Mouse (Mus musculus) yolk sac, embryonic 10.5 days (tissue): Measurements from ENCODE around the gene Usp3.

Experiments
- DNase-seq: peaks from one replicate; pipeline ENCODE4 v3.0.0-alpha.2; 2017; ENCODE audit warnings: low spot score

The Usp3 gene

GRCm38 (mm10) chr9:66508890-66509399 is 84.0 kb downstream of the Usp3 start:
- DNase-seq: no peak

GRCm38 (mm10) chr9:66507684-66508083 is 85.3 kb downstream of the Usp3 start:
- DNase-seq: no peak

- DNase-seq: no peak
Observed at GRCm38 (mm10) chr9:66506424-66506823, 86.5 kb downstream of the Usp3 start.

- no peak for DNase-seq
Observed at GRCm38 (mm10) chr9:66506011-66506410, 86.9 kb downstream of the Usp3 start.

- DNase-seq: no peak
Observed at GRCm38 (mm10) chr9:66505141-66505917, 87.6 kb downstream of the Usp3 start.

- no peak for DNase-seq
Observed at GRCm38 (mm10) chr9:66504518-66504917, 88.4 kb downstream of the Usp3 start.

GRCm38 (mm10) chr9:66503879-66504411 is 89.0 kb downstream of the Usp3 start:
- DNase-seq: no peak

- DNase-seq: no peak
Observed at GRCm38 (mm10) chr9:66501248-66501647, 91.7 kb downstream of the Usp3 start.

GRCm38 (mm10) chr9:66493992-66494391 is 99.0 kb downstream of the Usp3 start:
- no peak for DNase-seq

- no peak for DNase-seq
Observed at GRCm38 (mm10) chr9:66492361-66492760, 100.6 kb downstream of the Usp3 start.

GRCm38 (mm10) chr9:66488786-66489185 is 104.2 kb downstream of the Usp3 start:
- DNase-seq: no peak

- no peak for DNase-seq
Observed at GRCm38 (mm10) chr9:66483429-66483828, 109.5 kb downstream of the Usp3 start.

- DNase-seq: no peak
Observed at GRCm38 (mm10) chr9:66477785-66478184, 115.2 kb downstream of the Usp3 start.

- no peak for DNase-seq
Observed at GRCm38 (mm10) chr9:66465087-66465486, 127.9 kb downstream of the Usp3 start.
